8 mouse cellular contexts compared by ENCODE assay signal in genomic region chr9:107670259-107670658, GRCm38 (mm10). TPM values are rescaled to one million over a fixed set of nuclear protein-coding genes. Genes with fewer than 3 reads are reported as not detected.
DNase-seq lines count a peak whose midpoint lies in the region.
"Had no signal": no experiment of that assay in that cellular context is flagged by ENCODE, and none has a peak within 500 bp of the region (broad histone marks: within the 10 kb centered on the region; RNA-seq: fewer than 3 reads in every experiment).

No protein-coding gene starts in this region.

- DNase-seq in MN1 (ENCODE audit: low spot score): peak; percentile 78
- DNase-seq in gastrocnemius, adult 8-10 months (ENCODE audit: low spot score in 2 of 2): peak; percentile 46 to 61
- DNase-seq in heart, postnatal 10 days: peak; percentile 75 to 79
- peak; percentile 60 for DNase-seq in kidney, postnatal 10 days
- DNase-seq in layer of hippocampus, adult 18-20 months (ENCODE audit: low spot score in 2 of 2): no peak
- no peak for DNase-seq in Muller cell, postnatal 12 days (ENCODE audit: inconsistent ontology term)
- no peak for DNase-seq in layer of hippocampus, adult 11-12 months (ENCODE audit: low spot score)
- DNase-seq: adrenal gland, postnatal 14 days had no signal

- intact Hi-C loops in heart, postnatal 10 days (cut with DNase I): loop anchor here (10.0 kb wide), 1 partner anchor 305 kb away; no protein-coding TSS in a partner anchor

RNA-seq across cellular contexts. Expression of gene Slc38a3, which starts 0.9 kb away (rescaled TPM):
- total RNA-seq in gastrocnemius, adult 8-10 months (2022): 10 to 100 TPM; 37.4 to 49.3 (median 45.9) TPM
- 10 to 100 TPM; 20.5 to 22.6 TPM for total RNA-seq in heart, postnatal 10 days (2021)
- 10 to 100 TPM; 57.8 to 62.6 TPM for total RNA-seq in layer of hippocampus, adult 18-20 months (2021)

RNA-seq across cellular contexts. Expression of gene Gnat1, which starts 9.3 kb away (rescaled TPM):
- not detected for total RNA-seq in gastrocnemius, adult 8-10 months (2022)
- not detected for total RNA-seq in heart, postnatal 10 days (2021)
- total RNA-seq in layer of hippocampus, adult 18-20 months (2021): not detected

RNA-seq across cellular contexts. Expression of gene Gnai2, which starts 35.1 kb away (rescaled TPM):
- 10 to 100 TPM; 62.4 to 78.5 (median 71.2) TPM for total RNA-seq in gastrocnemius, adult 8-10 months (2022)
- 100 to 1,000 TPM; 422 to 478 TPM for total RNA-seq in heart, postnatal 10 days (2021)
- total RNA-seq in layer of hippocampus, adult 18-20 months (2021): 100 to 1,000 TPM; 228 to 231 TPM

RNA-seq across cellular contexts. Expression of gene Sema3f, which starts 40.0 kb away (rescaled TPM):
- total RNA-seq in gastrocnemius, adult 8-10 months (2022): 1 to 10 TPM; 3.3 to 4.6 (median 4.3) TPM
- 10 to 100 TPM; 19.4 to 22.2 TPM for total RNA-seq in heart, postnatal 10 days (2021)
- 1 to 10 TPM; 2.8 to 5.9 TPM for total RNA-seq in layer of hippocampus, adult 18-20 months (2021)

Comparison
In these comparisons a context has a peak if more than half of its experiments do, and no peak if none do; other contexts are left out.
1. DNase-seq: peak in MN1 (single experiment), gastrocnemius, adult 8-10 months (2 of 2), heart, postnatal 10 days (2 of 2) and kidney, postnatal 10 days (single experiment); none in layer of hippocampus, adult 18-20 months (0 of 2), Muller cell, postnatal 12 days (single experiment) and layer of hippocampus, adult 11-12 months (single experiment).